Mouse (Mus musculus): ENCODE measurements around the gene Slc9a3. TPM values are rescaled to one million over a fixed set of nuclear protein-coding genes. Genes with fewer than 3 reads are reported as not detected.
A peak's percentile ranks its signal among the peaks of the same experiment; 100 is the strongest.

Gene Slc9a3
- under 1 TPM; 0.17 to 0.30 TPM for total RNA-seq (2021)
- long read RNA-seq, experiment 1: 0 reads
- long read RNA-seq, experiment 2: 0 reads

DNA sequence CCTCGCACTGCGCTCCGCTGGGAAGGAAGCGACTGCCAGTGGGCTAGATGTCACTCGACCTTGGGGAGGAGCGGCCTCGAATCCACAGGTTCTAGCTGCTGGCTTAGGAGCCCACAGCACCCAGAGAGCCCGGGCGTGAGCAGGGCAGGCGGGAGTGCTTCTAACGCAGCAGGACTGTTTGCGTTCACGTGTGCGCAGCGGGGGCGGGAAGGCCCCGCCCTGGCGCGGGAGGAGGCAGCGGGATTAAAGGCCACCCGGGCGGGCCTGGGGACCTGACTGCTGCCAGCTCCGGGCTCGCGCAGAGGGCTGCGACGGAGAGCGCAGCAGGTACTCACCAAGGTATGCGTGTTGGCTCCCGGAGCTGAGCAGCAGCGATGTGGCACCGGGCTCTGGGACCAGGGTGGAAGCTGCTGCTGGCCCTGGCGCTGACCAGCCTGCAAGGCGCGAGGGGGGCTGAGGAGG, at the start of gene Slc9a3:
Gene Slc9a3 (plus strand): TSS at position 317 of the 462 bp plus-strand sequence.
- no peak for DNase-seq (ENCODE audit: low spot score)

DNA sequence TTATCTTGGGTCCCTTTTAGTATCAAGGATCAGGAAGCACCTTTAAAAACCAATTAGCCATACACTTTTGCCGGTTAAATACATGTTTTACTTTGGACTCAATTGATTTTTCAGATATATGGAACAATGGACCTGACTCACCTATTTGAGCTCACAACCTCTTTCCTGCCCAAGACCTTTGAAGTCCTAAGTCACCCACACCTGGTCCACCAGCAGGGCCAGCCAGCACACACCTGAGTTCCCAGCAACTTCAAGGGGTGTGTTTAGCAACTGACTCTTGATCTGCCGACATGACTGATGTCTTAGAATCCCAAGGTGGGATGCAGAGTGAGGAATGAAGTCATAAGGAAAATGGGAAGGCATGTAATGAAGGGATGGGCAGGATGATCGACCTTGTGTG, 49.5 kb upstream of the Slc9a3 start:
- no peak for DNase-seq (ENCODE audit: low spot score)

DNA sequence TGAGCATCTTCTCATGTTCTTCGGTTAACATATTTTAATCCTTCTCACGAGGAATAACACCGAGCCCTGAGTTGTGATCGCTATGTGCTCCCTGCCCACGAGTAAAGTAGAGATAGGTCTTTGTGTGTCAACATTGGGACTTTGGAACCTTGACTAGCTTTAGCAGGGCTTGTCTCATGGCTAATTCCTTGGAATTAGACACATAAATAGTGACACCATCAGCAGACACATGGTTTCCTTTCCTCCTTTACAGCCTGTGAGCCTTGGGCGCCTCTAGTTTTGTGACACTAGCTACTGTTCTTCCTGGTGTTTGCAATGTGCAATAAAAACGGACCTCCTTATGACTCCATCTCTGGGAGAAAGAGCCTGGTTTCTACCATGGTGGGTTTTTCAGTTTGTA, 47.9 kb upstream of the Slc9a3 start:
- DNase-seq (ENCODE audit: low spot score): no peak

DNA sequence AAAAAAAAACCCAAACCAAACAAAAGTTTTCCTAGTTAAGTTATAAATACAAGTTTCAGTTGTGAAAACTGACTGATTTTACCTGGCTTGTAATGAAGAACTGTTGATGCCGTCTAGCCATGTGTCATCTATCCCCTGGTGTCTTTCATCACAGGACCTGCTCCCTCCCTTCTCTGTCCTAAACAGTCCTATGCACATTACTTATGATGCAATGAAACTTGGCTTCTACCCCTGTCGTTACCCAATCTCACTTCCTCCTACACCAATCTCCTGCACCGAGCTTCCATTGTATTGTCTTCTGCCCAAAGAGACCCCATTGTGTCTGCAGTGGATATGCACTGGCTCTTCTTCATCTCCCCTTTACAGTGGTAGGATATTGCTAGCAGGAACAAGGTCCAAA, 31.0 kb upstream of the Slc9a3 start:
- no peak for DNase-seq (ENCODE audit: low spot score)

DNA sequence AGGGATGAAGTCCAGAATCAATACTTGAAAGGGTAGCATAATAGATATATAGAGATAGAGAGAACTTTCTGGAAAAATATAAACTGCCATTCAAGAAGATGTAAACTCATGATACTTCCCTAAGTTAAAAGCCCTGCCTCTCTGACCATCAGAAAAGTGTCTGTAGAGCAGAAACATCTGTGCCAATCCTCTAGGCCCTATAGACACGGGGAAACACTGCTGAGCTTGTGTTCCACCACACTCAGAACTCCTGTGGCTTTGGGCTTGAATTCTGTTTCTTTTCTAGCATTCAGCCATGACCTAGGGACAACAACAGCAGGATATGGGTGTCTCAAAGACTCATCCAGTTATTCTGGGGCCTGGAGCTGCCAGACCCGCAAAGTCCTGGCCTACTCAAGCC, 25.3 kb upstream of the Slc9a3 start:
- DNase-seq (ENCODE audit: low spot score): no peak

DNA sequence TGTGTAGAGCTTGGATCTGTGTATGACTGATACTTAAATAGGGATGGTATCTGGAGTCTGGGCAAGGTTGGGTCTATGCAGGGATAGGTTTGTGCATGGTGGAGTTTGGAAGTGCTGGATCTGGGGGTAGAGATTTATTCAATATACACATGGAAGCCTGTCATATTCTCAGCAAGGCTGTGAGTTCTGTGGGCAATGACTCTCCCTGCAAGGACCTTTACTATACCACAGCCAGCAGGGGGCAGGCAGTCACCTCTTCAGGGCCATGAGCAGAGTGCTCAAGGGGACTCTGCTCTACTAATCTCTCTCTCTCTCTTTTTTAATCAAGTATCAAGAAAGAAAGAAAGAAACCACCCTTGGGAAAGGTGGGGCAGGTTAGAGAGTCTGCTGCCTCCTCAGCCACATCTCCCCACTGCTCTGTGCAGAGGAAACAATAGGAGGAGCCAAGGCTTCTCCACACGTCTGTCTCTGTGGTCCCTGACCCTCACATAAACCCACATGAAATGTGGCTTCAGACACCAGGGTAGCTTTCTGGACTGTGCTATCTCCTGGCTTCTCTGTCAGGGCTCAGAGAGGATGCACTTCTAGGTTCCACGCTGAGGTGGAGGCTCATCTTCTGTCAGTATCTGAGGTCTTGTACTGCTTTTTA, 24.4 kb upstream of the Slc9a3 start:
- peak; percentile 13 for DNase-seq (ENCODE audit: low spot score)

DNA sequence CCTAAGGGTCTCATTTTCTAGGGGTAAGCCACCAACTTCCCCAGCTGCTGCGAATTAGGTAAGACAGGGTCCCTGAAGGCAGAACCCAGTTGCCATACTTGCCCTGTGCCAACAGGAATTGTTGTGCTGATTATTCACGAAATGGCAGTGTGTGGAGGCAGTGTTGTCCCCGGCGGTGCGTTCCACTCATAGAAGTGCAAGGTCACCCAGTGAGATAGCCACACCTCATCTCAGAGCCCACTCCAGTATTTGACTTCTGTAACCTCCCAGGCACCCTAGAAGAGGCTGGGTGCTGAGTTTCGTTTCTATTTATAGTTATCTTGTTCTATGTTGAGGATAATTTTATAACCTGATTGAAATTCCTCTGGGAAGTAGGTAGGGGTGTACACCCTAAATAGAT, 22.3 kb upstream of the Slc9a3 start:
- no peak for DNase-seq (ENCODE audit: low spot score)

DNA sequence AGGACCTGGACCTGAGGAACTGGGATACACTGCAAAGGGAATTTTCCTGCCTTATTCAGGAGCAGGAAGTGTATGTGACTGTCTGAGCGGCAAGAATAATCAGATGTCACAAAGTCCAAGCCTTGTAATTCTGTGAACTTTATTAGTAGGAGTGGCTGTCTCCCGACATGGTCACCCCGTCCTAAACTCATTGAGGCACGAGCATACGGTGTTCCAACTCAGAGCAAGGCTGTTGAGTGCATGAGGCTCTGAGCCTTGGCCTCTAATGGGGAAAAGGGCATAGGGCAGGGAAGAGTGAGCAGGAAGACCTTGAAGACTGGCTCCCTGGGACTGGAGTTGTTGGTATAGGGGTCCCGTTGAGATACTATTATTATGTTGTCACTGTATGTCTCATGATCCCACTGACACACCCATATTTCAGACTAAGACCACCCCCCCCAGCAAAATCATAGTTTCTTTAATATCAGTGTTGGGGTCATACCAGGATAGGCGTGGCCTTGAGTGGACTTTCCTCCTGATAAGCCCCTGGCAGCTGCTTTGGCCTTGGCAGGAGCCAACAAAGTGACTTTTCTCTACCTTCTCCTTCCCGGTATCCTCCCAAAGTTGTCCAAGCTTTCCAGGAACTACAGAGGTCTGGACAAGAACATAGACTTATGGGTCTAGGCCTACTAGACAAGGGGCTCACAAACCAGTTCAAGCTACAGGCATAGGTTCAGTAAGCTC, 19.0 kb upstream of the Slc9a3 start:
- no peak for DNase-seq (ENCODE audit: low spot score)

DNA sequence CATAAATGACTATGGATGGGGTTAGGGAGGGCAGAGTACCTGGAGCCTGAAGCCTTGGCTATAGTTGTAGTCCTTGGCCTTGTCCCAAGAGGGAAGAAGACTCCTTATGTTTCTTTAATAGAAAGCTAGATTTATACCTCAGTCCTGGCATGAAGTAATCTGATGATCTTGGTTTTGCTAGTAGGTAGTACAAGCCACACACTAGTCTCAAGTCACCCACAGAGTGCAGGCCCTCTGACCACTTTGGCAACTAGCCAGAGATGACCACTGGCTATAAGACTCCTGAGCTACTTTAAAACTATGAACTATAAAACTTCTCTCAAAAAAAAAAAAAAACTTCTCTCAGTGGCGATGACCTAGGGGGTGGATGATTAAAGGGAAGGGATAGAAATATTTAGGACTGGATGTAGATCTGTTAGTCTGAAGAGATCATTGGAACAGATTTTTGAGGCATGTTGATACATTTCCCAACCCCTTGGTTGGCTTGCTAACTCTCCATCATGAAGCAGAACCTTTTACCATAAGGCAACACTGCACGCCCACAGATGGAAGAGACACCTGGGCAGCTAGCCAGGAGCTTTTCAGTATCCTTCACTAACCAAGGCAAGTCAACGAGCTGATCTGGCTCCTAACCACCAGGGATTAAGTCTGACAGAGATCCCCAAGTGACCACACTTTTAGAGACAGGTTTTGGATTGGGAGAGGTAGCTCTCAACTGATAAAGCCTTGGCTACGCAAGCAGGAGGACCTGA, 18.2 kb upstream of the Slc9a3 start:
- no peak for DNase-seq (ENCODE audit: low spot score)

DNA sequence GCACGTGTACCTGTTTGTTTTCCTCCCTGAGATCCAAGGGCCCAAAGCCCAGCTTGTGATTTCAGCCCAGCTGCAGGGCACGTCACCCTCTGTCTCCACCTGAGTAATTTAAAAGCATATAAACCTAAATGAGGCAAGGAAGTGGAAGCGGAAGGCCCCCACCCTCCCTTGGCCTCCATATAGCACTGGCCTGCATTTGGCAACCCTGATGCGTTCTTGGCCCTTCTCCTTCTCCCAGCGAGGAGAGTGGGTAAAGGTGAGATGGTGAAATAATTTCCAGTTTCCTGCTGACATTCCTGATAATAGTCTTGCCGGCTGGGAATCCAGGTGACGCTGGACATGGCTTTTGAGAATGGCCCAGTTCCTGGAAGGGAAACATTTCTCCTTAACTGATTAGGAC, 16.8 kb upstream of the Slc9a3 start:
- no peak for DNase-seq (ENCODE audit: low spot score)

DNA sequence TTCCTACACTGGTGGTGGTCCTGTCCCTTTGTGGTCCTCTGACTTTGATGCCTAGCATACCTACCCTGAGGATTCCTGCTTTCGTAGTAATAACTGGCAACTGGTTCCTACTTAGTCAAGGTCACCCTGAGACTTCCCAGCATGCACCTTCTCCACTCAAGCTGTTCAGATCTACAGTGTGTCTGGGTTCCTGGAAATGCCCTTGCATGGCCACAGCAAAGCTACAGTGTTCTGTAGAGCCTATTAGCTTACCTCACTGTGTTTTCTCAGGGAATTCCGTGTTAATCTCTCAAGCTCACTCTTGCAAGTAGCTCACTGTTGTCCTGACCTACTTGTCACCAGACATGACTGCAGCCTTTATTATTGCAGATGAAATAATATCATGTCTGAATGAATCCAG, 13.8 kb upstream of the Slc9a3 start:
- DNase-seq (ENCODE audit: low spot score): no peak

DNA sequence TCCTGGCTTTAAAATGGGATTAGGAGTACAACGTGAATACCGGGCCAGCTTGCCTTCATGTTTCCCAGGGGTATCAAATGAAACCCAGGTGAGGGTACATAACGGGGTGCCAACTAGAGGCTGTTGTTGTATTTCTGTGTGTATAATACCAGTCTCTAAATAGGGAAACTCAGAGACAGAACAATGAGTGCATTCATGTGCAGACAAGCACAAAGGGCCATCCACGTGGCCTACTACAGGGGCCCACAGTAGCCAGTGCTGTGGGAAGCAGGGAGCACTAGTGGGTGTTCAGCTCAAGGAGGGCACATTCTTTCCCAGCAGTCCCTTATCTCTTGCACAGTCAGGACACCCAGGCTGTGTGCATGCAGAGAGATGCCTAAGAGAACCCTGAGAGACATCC, 8.7 kb upstream of the Slc9a3 start:
- no peak for DNase-seq (ENCODE audit: low spot score)

DNA sequence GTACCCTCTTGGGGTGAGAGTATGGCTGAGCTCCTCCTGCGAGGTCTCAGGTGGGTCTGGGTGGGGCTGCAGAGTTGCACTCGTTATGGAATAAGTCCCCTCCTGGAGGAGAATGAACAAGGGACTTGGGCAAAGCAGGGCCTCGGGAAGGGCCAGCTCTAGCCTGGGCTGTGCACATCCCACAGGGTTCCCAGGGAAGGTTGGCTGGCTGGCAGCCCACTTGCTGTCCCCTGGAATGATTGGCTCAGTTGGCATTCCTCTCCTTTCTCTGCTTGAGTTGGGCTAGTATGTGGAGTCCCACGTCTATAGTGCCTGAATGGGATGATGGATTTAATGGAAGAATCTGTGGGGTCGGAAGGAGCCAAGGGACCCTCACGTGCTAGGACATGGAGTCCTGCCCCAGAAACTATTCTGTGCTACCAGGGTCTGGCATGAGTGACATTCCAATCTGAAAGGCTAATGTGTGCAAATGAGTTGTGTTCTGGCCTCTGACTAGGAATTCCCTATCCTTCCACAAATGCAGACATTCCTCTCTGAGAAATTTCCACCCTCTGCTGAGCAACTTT, 7.5 kb upstream of the Slc9a3 start:
- DNase-seq (ENCODE audit: low spot score): no peak

DNA sequence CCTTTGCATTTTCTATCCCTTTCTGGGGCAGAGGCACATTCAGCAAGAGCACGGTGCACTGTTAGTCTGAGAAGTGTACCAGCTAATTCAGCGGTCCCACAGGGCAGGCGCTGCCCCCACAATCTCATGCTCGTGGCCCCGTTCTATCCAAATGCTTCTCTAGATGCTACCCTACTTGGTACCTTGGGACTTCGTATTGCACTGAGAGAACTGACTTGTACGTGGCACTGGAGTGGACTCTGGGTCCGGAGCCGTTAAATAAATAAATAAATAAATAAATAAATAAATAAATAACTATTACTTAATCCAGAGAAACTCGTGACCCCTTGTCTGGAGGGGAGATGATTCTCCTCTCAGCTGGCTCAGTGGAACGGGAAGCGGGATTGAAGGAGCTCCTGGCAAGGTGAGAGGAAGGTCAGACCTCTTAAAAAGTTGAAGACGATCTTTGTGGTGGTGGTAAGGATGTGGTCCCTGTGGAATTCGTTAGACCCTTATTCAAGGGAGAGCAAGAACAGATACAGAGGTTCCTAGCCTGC, 606 bp downstream of the Slc9a3 start:
- DNase-seq (ENCODE audit: low spot score): no peak

DNA sequence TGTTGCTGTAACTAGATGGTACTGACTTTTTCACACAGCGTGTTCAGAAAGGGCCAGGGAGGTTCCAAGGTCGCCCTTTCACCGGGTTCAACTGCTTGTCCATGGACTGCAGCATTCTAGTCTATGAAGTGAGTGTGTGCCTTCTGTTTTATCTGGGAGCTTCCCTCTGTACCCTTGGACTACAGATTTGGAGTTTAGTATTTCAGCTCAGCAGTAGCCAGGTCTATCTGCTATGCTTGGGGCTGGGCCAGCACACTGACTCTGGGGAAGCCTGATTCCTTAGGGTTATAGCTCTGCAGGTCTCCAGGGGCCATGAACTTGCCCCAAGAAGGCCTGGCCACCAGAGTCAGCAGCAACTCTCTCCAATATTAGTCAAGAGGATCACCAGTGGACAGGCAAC, 1.4 kb downstream of the Slc9a3 start:
- DNase-seq (ENCODE audit: low spot score): no peak

DNA sequence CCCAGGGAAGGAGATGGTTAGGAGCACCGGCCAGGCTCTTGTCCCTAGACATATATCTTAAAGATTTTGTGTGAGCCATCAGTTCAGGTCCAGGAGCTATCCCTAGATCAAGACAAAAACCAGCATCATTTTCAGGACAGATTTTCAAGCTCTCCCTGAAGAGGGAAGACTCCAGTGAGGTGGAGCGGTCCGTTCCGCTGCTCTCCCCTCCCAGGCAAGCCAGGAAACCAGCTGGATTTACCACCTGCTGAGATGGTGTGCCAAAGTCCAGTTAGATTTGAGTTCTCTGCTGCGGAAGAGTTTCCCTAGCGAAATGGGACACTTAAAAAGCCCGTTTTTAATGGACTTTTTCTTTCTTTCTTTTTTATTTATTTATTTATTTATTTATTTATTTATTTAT, 6.3 kb downstream of the Slc9a3 start:
- DNase-seq (ENCODE audit: low spot score): no peak

DNA sequence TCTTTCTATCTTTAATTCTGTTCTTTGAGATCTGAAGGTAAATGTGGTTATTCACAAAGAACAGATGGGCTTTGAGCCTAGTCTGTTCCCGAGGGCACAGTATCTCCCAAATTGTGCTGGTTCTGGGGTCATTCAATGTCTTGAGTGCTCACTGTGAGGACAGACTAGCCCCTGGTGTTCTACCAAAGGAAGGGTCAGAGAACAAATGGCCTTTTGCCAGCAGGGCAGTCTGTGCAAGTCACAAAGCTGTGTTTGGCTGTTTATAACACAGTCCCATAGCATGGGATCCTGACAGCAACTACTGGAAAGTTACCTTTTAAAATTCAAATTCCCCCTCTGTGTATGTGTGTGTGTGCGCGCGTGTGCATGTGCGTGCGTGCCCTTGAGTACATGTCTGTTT, 8.7 kb downstream of the Slc9a3 start:
- no peak for DNase-seq (ENCODE audit: low spot score)

DNA sequence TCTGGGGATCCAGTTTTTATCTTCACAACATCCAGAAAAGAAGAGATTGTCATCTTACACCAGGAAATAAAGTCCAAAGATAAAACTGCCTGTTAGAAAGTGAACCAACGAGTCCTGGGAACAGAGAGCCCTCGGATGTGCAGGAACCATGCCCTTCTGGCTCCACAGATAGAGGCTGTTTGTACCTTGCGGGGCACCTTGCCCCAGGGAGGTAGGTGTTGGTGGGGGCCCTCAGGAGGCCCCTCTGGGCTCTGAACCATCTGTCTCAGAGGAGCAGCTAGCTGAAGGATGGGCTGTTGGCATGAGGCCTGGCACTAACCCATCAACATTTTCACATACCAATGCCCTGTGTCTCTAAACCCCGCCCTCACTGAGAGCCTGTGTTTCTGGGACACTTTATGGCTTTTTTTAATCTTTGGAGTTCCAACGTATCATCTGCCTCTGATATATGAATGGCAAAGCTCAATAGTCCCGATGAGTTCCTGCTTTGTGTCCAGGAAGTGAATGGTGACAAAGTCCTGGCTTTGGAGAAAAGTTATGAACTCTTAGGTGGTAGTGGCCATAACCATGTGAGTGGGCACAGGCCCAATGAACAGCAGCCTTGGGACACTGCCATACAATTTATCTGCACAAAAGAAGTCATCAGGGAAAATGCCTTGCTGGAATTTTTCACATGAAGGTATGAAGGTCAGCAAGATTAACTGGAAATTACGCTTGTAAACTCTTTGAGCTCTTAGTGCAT, 17.8 kb downstream of the Slc9a3 start:
- DNase-seq (ENCODE audit: low spot score): no peak

DNA sequence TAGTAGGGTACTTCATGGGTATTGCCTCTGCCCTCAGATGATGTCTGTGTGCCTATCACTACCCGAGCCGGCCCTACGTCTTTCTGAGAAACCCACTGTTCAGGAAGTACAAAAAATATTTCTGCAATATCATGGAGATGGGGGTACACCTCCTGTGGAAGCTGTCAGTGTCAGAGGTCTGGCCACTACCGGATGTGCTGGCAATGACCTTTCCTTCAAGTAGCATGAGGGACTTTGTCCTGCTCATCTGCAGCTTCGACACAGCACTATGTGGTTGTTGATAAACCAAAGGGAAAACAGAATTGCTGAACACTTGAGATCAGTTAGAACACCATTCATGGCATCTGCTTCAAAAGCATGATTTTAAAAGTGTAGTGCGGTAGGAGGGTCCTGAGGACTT, 19.5 kb downstream of the Slc9a3 start:
- DNase-seq (ENCODE audit: low spot score): no peak

DNA sequence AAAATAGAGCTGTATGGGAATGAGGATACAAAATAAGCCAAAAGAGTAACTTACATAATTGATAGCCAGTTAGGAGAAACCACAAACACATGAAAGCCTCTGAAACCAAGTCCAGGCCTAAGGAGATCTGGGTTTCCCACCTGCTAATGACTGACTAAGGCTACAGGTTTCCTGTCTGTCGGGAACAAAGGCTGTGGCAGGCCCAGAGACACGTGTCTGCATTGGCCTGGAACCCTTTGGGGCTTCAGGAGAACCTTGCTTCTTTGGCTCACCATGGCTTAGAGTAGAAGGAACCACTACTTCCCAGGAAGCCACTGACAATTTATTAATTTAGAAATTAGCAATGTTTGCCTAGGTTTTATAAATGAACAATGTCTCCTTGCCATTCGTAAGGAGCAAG, 22.0 kb downstream of the Slc9a3 start:
- DNase-seq (ENCODE audit: low spot score): no peak
